Mouse (Mus musculus): ENCODE measurements around the gene Vamp1.

GRCm38 (mm10) chr6:125168086-125168485, 47.3 kb upstream of the Vamp1 start:
- TF ChIP-seq CTCF (conservative IDR thresholded peaks at IDR 0.05; ENCODE audit: insufficient read depth, insufficient read length, low read depth, low read length) (no peak), POLR2A (IDR thresholded peaks at IDR 0.05; ENCODE audit: low read depth, low read length) (no peak)
